Mouse (Mus musculus) olfactory bulb, adult 2 months (tissue): ENCODE measurements around the gene Mn1. TPM values are rescaled to one million over a fixed set of nuclear protein-coding genes. Genes with fewer than 3 reads are reported as not detected.

ENCODE experiments used
- H3K27ac ChIP-seq: fragments of 200-500 bp; 2 replicates; pipeline ENCODE4 v1.5.1; 2012; ENCODE audit warnings: low read depth, low read length; ENCODE audit not compliant: insufficient read depth
- H3K4me1 ChIP-seq: fragments of 200-500 bp; 2 replicates; pipeline ENCODE4 v1.6.1; 2012; ENCODE audit warnings: low read length; ENCODE audit not compliant: control insufficient read depth, insufficient read depth
- H3K4me3 ChIP-seq: fragments of 200-500 bp; 2 replicates; pipeline ENCODE4 v1.5.1; 2012; ENCODE audit warnings: mild to moderate bottlenecking, low read depth, low read length, moderate library complexity; ENCODE audit not compliant: insufficient read depth
- CTCF ChIP-seq: fragments of 200-500 bp; IDR thresholded peaks from 2 replicates; pipeline ENCODE4 v1.5.1; 2012; ENCODE audit warnings: low read depth, mild to moderate bottlenecking, low read length, moderate library complexity; ENCODE audit not compliant: insufficient read depth
- POLR2A ChIP-seq: fragments of 200-500 bp; IDR thresholded peaks from 2 replicates; pipeline ENCODE4 v1.6.1; 2012; ENCODE audit warnings: mild to moderate bottlenecking, low read depth, low read length, moderate library complexity; ENCODE audit not compliant: insufficient read depth
- WGBS: fragments of 180-500 bp; shearing (Covaris S2); methylation state at CpG from one replicate; pipeline ENCODE4 v1.1.7; 2018; 5-methylcytosine and 5-hydroxymethylcytosine counted together
- polyA plus RNA-seq: library from polyadenylated mRNA; stranded (reverse); fragments of >200 nt; gene quantifications from 2 replicates; pipeline ENCODE4 v1.2.4, GENCODE M21; 2012; ENCODE audit warnings: low replicate concordance; ENCODE audit not compliant: missing spikeins, insufficient read depth, insufficient read length

Mn1 gene
- polyA plus RNA-seq, 1 experiment: not detected

GRCm38 (mm10) chr5:111438336-111438735, 21.2 kb downstream of the Mn1 start:
- H3K4me1 ChIP-seq: peaks cover 32% of the 10 kb centered on the region
- WGBS: 86% methylated on average over 3 of the region's 3 CpGs
- no peak overlapping the region for H3K4me3 ChIP-seq
- TF ChIP-seq POLR2A (no peak), CTCF (no peak)
- no peak overlapping the region for H3K27ac ChIP-seq

DNA sequence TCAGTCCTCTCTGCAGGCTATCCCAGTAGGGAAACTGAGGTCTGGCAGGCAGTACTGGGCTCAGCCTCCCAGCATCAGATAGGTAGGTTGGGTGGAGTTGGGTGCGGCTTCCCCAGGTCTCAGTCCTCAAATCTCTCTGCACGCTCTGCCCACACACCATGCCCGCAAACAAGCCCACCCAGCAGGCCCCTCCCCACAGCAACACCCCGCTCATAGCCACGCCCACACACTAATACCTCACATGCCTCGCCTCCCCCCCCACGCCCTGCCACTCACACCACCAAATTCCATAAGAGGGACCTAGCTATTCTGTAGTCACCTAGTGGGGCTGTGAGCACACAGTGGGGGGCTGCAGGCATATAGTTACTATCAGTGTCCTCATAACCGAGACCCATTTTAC, 21.7 kb downstream of the Mn1 start:
- H3K4me1 ChIP-seq: peaks cover 32% of the 10 kb centered on the region
- H3K4me3 ChIP-seq: no peak overlapping the region
- WGBS: 91% methylated on average over 8 of the region's 8 CpGs
- H3K27ac ChIP-seq: no peak overlapping the region
- TF ChIP-seq POLR2A (no peak), CTCF (no peak)

- WGBS: 99% methylated on average over 4 of the region's 4 CpGs
- Histone ChIP-seq H3K4me3 (no peak overlapping the region), H3K27ac (no peak overlapping the region), H3K4me1 (peaks cover 25% of the 10 kb centered on the region)
- TF ChIP-seq CTCF: no peak
- no peak for TF ChIP-seq POLR2A
Observed at GRCm38 (mm10) chr5:111440264-111440663, 23.1 kb downstream of the Mn1 start.

GRCm38 (mm10) chr5:111442151-111442871, 25.1 kb downstream of the Mn1 start:
- Histone ChIP-seq H3K27ac (no peak overlapping the region), H3K4me1 (peaks cover 13% of the 10 kb centered on the region), H3K4me3 (no peak overlapping the region)
- TF ChIP-seq POLR2A (no peak), CTCF (no peak)
- WGBS: 82% methylated on average over 11 of the region's 11 CpGs

GRCm38 (mm10) chr5:111443636-111444035, 26.5 kb downstream of the Mn1 start:
- H3K4me3 ChIP-seq: no peak overlapping the region
- no peak overlapping the region for H3K27ac ChIP-seq
- peaks cover 5% of the 10 kb centered on the region; the same call in 1 of the 2 replicates for H3K4me1 ChIP-seq
- TF ChIP-seq CTCF (no peak), POLR2A (no peak)
- WGBS: 91% methylated on average over 3 of the region's 3 CpGs

GRCm38 (mm10) chr5:111444361-111444760, 27.2 kb downstream of the Mn1 start:
- no peak overlapping the region for H3K4me3 ChIP-seq
- 89% methylated on average over 4 of the region's 4 CpGs for WGBS
- no peak overlapping the region for H3K27ac ChIP-seq
- no peak for TF ChIP-seq POLR2A
- TF ChIP-seq CTCF: no peak
- peaks cover 9% of the 10 kb centered on the region for H3K4me1 ChIP-seq

- H3K4me3 ChIP-seq: no peak overlapping the region
- H3K27ac ChIP-seq: no peak overlapping the region
- TF ChIP-seq CTCF (no peak), POLR2A (no peak)
- peaks cover 25% of the 10 kb centered on the region for H3K4me1 ChIP-seq
- WGBS: 85% methylated on average over 7 of the region's 7 CpGs
Observed at GRCm38 (mm10) chr5:111446652-111447051, 29.5 kb downstream of the Mn1 start.

GRCm38 (mm10) chr5:111449700-111450099, 32.5 kb downstream of the Mn1 start:
- no peak overlapping the region for H3K4me3 ChIP-seq
- 31% methylated on average over 8 of the region's 8 CpGs for WGBS
- TF ChIP-seq POLR2A (no peak), CTCF (no peak)
- peaks cover 20% of the 10 kb centered on the region for H3K4me1 ChIP-seq
- peak overlapping the region; percentile 12 for H3K27ac ChIP-seq

DNA sequence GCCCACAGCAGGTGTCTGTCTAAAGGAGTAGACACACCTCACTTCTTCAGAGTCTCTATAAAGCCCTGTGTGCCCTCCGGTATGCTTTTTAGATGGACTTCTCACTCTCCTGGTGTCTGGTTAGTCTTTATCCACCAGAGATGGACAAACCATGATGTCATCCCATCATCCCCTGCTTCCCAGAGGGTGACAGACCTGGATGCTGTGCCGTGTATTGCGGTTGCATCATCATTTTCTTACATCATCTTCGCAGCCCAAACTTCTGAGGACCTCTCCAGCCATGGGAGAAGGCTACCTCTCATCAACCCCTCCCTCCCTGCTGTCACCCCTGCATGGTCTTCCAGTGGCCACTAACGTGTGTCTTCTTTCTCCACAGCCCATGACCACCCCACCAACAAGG, 37.1 kb downstream of the Mn1 start:
- WGBS: 81% methylated on average over 5 of the region's 5 CpGs
- TF ChIP-seq CTCF: no peak
- TF ChIP-seq POLR2A: no peak
- no peak overlapping the region for H3K4me3 ChIP-seq
- no peak overlapping the region for H3K27ac ChIP-seq
- H3K4me1 ChIP-seq: peaks cover 17% of the 10 kb centered on the region
